Mouse (Mus musculus) right cerebral cortex, adult 2 months (tissue): Measurements from ENCODE around the gene Cdhr3.

Experiments
- DNase-seq, 2 experiments: peaks; one replicate each; pipeline ENCODE4 v3.0.0; 2021 to 2022; ENCODE audit warnings: low spot score in 2 of 2

Cdhr3 gene

GRCm38 (mm10) chr12:33092775-33093174, at the start of gene Cdhr3:
Cdhr3 (minus strand) TSS chr12:33092875.
- no peak for DNase-seq

DNA sequence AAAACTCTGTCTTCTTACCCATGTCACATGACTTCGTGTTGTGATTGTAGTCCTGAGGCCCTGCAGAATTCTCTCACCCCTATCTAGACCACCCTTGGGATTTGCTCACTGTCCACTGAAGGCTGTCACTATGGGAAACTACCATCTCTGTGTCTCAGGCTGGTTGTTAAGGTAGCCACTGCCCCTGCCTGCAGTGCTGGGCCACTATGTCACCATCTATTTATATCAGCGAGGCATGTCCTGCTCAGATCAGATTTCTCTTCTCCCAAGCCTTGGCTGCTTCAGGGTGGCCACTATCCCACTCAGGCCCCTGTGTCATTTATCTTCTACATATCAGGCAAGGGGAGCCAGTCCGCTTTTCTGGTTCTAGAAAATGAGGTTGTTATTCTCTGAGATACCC, 46.4 kb upstream of the Cdhr3 start:
- no peak for DNase-seq

GRCm38 (mm10) chr12:33137857-33138256, 45.2 kb upstream of the Cdhr3 start:
- DNase-seq, result no peak

DNA sequence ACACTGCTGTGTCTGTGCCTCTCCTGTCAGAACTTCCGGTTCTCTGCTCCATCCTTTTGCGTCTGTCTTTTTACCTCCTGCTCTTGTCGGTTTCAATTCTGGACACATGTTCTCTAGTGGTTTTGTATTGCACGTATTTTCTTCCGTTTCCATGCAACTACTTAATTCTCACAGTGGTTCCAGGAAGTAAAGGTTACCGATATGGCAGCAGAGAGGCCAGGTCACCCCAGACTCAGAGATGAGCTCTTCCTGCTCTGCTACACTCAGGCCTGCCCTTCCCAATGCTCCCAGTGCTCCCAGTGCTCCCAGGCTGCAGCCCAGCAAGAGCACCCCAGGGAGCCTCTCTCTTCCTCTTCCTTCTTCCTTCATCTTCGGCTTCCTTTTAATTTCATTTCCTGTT, 39.1 kb upstream of the Cdhr3 start:
- no peak for DNase-seq

- peak; percentile 76 to 83 for DNase-seq
Observed at GRCm38 (mm10) chr12:33130401-33130800, 37.7 kb upstream of the Cdhr3 start.

DNA sequence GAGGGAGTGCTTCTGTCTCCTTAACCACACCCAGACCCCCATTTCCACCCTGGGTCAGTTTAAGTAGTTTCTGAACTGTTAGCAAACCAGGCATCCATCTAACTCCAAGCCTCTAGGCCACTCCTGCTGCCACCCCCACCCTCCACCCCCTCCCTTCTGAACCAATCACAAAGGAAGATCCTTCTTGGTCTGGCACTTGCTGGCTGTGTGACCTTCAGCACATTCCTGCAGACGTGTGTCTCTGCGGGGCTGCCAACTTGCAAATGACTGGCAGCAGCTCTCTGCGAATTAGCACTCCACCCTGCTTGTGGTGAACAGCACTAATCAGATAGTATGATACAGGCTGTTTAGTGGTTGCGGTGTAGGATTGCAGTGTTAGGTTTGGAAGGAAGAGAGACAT, 36.7 kb upstream of the Cdhr3 start:
- DNase-seq, result no peak

- no peak for DNase-seq
Observed at GRCm38 (mm10) chr12:33128702-33129101, 36.0 kb upstream of the Cdhr3 start.

DNA sequence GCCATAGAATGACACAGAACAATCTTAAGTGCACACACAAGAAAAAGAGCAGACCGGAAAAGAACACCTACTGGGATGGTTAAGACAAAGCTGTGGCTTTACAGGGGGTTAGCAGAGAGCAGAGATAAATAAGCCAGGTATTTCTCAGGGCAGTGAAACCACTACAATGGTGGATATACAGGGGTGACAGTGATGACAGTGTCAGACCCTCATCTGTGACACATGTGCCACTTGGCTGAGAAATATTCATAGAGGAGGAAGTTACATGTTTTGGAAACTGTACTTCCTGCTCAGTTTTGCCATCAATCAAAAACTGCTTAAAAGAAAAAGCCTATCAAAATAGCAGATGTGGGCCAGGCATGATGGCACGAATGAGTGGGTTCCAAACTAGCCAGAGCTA, 35.4 kb upstream of the Cdhr3 start:
- no peak for DNase-seq

DNA sequence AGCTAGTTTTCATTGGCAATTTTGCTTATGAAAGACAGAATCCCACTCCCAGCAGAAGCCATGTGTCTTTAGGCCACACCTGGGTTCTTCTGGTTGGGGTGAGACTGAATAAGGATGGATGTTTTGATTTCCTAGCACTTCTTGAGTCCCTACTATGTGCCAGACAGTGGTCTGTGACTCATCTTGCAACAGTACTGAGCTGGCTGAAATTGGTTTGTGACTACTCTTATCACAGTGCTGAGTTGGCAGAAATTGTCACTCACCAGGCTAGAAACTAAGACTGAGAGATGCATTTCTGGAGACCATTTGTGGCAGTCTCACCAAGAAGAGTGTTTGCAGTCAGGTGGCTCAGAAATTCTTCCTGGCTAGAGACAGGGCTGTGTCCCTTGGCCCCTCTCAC, 33.6 kb upstream of the Cdhr3 start:
- no peak for DNase-seq

DNA sequence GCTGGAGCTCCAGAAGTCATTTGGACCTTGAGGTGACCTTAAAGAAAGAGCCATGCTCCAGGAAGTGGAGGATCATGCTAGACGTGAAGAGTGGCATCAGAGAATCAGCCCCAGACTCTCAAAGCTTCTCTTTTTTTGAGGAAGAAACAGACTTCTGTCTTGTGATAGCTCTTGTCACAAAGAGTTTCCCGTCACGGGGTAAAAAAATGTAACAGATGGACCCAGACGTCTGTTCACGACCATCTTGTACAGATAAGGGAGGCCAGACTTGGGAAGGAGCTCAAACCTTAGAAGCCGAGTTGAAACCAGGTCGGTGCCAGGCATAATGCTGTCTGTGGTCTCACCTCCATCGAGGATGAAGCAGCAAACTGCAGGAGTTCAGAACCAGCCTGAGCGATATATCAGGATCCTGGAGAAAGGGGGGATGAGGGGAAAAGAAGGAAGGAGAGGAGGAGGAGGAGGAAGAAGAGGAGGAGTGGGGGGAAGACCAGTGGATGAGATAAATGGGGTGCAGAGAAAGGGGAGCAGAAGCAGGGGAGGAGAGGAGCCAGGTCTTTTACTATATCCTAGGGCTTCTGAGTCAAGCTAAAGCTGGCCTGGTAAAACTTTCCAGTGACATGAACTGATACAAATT, 33.0 kb upstream of the Cdhr3 start:
- DNase-seq, result no peak

GRCm38 (mm10) chr12:33118624-33119301, 26.1 kb upstream of the Cdhr3 start:
- DNase-seq, result no peak

- peak in 1 of 2 experiments; percentile 51 for DNase-seq
Observed at GRCm38 (mm10) chr12:33110894-33111471, 18.3 kb upstream of the Cdhr3 start.

GRCm38 (mm10) chr12:33109531-33109930, 16.9 kb upstream of the Cdhr3 start:
- peak in 1 of 2 experiments; percentile 30 for DNase-seq

DNA sequence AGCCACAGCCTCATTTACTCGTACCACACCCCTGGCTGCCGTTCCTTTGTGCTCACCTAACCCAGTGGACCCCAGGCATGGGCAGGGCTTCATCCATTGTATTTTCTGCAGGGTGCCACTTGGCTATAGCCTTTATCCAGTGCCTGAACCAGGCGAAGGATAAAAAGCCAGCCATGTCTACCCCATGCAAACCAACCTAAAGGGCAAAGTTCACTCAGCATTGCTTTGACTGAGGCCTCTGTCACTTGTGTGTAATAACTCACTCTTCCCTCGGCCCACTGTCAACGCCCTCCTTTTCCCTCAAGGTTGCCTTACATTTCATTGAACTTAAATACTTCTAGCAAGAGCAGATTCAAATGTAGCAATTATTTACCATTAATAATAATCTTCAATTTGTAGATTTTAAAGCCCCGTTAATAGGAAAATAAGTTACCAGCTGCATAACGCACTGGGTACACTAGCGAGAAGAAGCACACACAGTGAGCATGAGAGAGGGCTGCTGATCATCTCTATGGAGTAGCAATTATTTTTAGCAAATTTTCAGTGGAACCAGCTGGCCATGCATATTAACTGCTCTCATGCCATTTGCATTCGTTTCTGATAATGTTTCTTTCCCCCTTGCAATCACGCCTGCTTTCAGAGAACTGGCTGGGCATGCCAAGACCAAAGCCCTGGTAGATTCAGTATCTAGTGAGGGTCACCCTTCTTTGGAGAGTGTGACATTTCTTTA, 13.9 kb upstream of the Cdhr3 start:
- DNase-seq, result no peak

- DNase-seq, result no peak
Observed at GRCm38 (mm10) chr12:33105724-33106123, 13.0 kb upstream of the Cdhr3 start.

DNA sequence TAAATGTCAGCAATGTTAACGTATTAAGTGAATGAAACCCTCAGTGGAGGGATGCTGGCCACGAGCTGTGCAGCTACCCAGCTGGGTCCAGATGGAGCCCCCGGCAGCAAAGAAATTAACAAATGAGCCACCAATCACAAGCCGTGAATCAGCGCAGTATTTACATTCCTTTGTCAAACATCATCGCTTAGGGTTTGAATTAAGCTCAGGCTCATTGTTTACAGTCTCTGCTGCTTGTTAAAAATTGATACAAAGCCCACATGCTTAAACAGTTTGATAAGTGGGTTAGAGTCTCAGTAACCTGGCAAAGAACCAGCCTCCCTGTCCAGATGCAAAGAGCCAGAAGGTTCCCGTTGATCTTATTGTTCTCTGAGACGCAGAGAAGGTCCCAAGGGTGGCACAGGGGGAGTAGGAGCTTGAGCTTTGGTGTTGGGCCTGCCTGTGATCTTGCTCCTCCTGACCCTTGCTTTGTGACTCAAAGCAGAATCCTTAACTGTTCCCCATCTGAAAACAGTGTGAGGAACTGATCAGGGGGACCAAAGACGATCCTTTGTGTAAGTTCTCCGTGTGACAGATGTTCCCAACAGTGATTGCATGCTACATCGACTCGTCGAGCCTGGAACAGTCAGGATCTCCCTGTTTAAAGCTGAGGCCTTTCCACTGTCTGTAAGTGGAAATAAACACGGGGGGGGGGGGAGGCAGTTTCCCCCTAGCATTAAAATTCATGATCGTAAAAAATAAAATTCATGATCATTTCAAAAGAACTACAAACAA, 9.9 kb upstream of the Cdhr3 start:
- no peak for DNase-seq

DNA sequence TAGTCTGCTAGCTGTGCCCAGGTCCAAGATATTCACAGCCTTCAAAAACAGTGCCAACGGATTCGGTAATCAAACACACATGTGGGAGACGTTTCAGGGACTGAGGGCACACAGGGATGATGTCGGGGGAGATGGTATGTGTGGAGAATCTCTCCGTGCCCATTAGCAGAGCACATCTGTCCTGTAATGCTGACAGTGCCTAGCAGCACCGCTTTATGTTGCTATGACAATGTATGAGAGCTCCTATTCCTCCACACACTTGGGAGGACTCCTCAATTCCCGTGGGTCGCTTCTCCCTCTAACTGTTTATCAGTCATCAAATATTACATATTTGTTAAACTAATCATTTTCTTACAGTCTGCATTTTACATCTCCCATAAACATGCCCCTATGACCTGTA, 9.0 kb upstream of the Cdhr3 start:
- no peak for DNase-seq

DNA sequence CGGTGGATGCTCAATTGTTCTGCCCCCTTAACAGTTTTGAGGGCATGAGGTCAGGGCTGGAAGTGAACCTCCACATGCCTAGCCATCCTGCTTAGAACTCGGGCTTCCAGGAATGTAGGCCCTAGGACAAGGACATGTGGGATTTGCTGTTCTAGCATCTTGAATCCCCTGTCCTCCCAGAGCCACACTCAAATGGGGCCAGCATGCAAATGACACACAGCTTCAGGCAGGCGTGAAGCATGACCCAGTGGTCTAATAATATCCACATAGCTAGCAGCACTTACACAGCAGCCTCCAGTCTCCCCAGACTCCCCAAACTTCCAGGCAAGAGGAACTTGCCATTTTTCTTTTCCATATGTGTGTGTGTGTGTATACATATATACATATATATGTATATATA, 3.3 kb upstream of the Cdhr3 start:
- DNase-seq, result no peak

- no peak for DNase-seq
Observed at GRCm38 (mm10) chr12:33092196-33092595, 479 bp downstream of the Cdhr3 start.

DNA sequence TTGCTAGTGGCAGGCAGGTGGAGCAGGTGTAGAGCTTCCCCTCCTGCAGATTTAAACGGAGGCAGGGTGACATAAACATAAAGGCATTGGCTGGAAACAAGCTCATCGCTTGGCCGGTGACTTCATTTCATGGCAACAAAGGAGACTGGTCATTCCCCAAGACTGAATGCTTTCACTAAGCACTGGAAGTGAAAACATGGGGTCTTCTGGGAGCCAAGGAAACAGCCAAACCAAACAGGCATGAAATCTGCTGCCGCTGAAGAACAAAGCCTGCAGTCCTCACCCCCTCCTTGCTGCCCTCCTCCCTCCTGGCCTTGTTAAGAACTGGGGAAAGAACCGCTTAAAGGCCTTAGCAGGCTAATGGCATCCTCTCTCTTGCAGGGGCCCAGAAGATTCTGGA, 6.5 kb downstream of the Cdhr3 start:
- DNase-seq, result no peak

DNA sequence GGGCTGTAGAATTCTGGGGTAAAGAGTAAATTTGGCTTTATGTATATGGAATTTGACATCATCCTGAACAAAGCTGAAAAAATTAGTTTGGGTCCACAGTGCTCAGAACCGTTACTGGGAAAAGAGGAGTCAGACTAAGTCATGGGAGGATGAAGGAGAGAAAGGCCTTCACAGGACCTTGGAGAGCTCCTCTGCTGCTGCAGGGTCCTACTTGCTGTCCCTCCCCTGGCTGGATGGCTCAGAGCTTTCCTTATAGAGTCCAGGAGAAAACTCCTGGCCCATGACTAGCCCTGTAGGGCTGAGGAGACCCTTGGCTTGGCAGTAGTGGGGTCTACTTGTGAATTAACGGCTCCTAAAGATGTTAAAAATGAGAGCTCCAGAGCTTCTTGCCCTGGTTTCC, 8.0 kb downstream of the Cdhr3 start:
- no peak for DNase-seq

GRCm38 (mm10) chr12:33083362-33083761, 9.3 kb downstream of the Cdhr3 start:
- no peak for DNase-seq
